Mouse (Mus musculus) liver, embryonic 13.5 days (tissue): ENCODE data around the gene Coro1c. TPM values are rescaled to one million over a fixed set of nuclear protein-coding genes. Genes with fewer than 3 reads are reported as not detected.

Experiments used
- ATAC-seq: fragments of 200-750 bp; cut with Nextera tagmentation; 2 replicates; pipeline ENCODE4 v1.8.0; 2017; ENCODE audit warnings: low read depth, mild to moderate bottlenecking, moderate number of reproducible peaks, moderate library complexity
- DNase-seq: peaks from one replicate; pipeline ENCODE4 v3.0.0; 2022
- H3K27ac ChIP-seq: fragments of 300-500 bp; sonication (generic); 2 replicates; pipeline ENCODE4 v1.5.1; 2015; ENCODE audit warnings: moderate library complexity, mild to moderate bottlenecking, inconsistent platforms
- H3K27me3 ChIP-seq: fragments of 300-500 bp; sonication (generic); 2 replicates; pipeline ENCODE4 v1.6.1; 2015; ENCODE audit warnings: mild to moderate bottlenecking, inconsistent platforms
- H3K36me3 ChIP-seq: fragments of 300-500 bp; sonication (generic); 2 replicates; pipeline ENCODE4 v1.6.1; 2015; ENCODE audit warnings: mild to moderate bottlenecking, inconsistent platforms
- H3K4me1 ChIP-seq: fragments of 300-500 bp; sonication (generic); replicated peaks from 2 replicates; pipeline ENCODE4 v1.6.1; 2015; ENCODE audit warnings: inconsistent platforms
- H3K4me2 ChIP-seq: fragments of 300-500 bp; sonication (generic); 2 replicates; pipeline ENCODE4 v1.6.1; 2015; ENCODE audit warnings: inconsistent platforms, mild to moderate bottlenecking, moderate library complexity
- H3K4me3 ChIP-seq: fragments of 300-500 bp; sonication (generic); replicated peaks from 2 replicates; pipeline ENCODE4 v1.5.1; 2015; ENCODE audit warnings: mild to moderate bottlenecking, inconsistent platforms
- H3K9ac ChIP-seq: fragments of 300-500 bp; sonication (generic); 2 replicates; pipeline ENCODE4 v1.6.1; 2015; ENCODE audit warnings: mild to moderate bottlenecking, inconsistent platforms
- H3K9me3 ChIP-seq: fragments of 300-500 bp; sonication (generic); replicated peaks from 2 replicates; pipeline ENCODE4 v1.6.1; 2016; ENCODE audit warnings: inconsistent platforms
- WGBS: fragments of 180-500 bp; shearing (Covaris S2); methylation state at CpG from one replicate; pipeline ENCODE4 v1.1.7; 2015; ENCODE audit not compliant: insufficient replicate concordance; 5-methylcytosine and 5-hydroxymethylcytosine counted together
- polyA plus RNA-seq: library from polyadenylated mRNA; unstranded; fragments of >200 nt; fragmentation: Nextera tagmentation; extraction: Ambion mirVana; gene quantifications from 2 replicates; pipeline ENCODE4 v1.2.1, GENCODE M21; 2015

The Coro1c gene
- polyA plus RNA-seq, 1 experiment from 2014 or later, result 48.0 TPM

GRCm38 (mm10) chr5:113921310-113922166 lies 13.0 kb upstream of the Coro1c start:
- no peak overlapping the region for H3K9ac ChIP-seq
- H3K27ac ChIP-seq, result no peak overlapping the region
- WGBS, result 46% methylated on average over 6 of the region's 6 CpGs
- H3K27me3 ChIP-seq, result no peaks in the 10 kb centered on the region
- H3K36me3 ChIP-seq, result no peaks in the 10 kb centered on the region
- ATAC-seq (no peak), DNase-seq (no peak)
- H3K4me1 ChIP-seq, result peaks cover 36% of the 10 kb centered on the region
- no peak overlapping the region for H3K4me2 ChIP-seq
- H3K4me3 ChIP-seq, result no peak overlapping the region
- H3K9me3 ChIP-seq, result no peaks in the 10 kb centered on the region

DNA sequence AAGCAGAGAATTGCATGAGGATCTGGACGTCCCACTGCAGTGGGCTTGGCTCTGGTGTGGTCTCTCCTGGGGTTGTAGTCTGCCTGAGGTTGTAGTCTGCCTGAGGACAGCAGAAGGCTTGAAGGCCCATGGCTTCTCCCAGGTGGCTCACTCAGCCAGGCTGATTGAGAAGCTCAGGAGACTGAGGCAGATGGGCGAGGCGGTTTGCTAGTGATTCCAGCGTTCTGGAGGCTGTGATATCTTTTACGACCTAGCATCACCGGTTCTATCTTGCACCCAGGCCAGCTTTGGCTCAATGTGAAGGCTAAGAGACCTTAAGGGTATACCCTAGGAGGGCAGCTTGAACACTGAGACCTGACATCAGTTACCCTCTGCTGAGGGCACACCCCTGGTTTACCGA lies 10.5 kb upstream of the Coro1c start:
- no peak overlapping the region for H3K9ac ChIP-seq
- DNase-seq, result no peak
- ATAC-seq, result no peak
- H3K4me1 ChIP-seq, result peaks cover 27% of the 10 kb centered on the region
- H3K36me3 ChIP-seq, result no peaks in the 10 kb centered on the region
- no peak overlapping the region for H3K27ac ChIP-seq
- no peak overlapping the region for H3K4me3 ChIP-seq
- no peaks in the 10 kb centered on the region for H3K9me3 ChIP-seq
- H3K27me3 ChIP-seq, result no peaks in the 10 kb centered on the region
- WGBS, result 52% methylated on average over 7 of the region's 7 CpGs
- H3K4me2 ChIP-seq, result no peak overlapping the region

- Histone ChIP-seq H3K4me2 (no peak overlapping the region), H3K4me3 (no peak overlapping the region)
- WGBS, result 16% methylated on average over 9 of the region's 9 CpGs
Observed at GRCm38 (mm10) chr5:113918654-113919053, 10.1 kb upstream of the Coro1c start.

GRCm38 (mm10) chr5:113910705-113911104 lies 2.1 kb upstream of the Coro1c start:
- Histone ChIP-seq H3K27ac (0 out of 2 replicates have a peak overlapping the region, but pooled peaks have one; percentile 66), H3K9ac (no peak overlapping the region; the same call in 1 of the 2 replicates), H3K4me2 (peak overlapping the region; percentile 100), H3K4me1 (peaks cover 53% of the 10 kb centered on the region), H3K4me3 (no peak overlapping the region), H3K27me3 (no peaks in the 10 kb centered on the region), H3K36me3 (no peaks in the 10 kb centered on the region), H3K9me3 (no peaks in the 10 kb centered on the region)
- ATAC-seq (no peak), DNase-seq (no peak)
- 60% methylated on average over 6 of the region's 6 CpGs for WGBS

More at GRCm38 (mm10) chr5:113918654-113919053, 10.1 kb upstream of the Coro1c start:
- no peaks in the 10 kb centered on the region for H3K27me3 ChIP-seq
- H3K27ac ChIP-seq, result no peak overlapping the region
- ATAC-seq (0 out of 2 replicates have a peak, but pooled peaks have one; percentile 39), DNase-seq (no peak)
- no peak overlapping the region for H3K9ac ChIP-seq
- peaks cover 27% of the 10 kb centered on the region for H3K4me1 ChIP-seq
- H3K9me3 ChIP-seq, result no peaks in the 10 kb centered on the region
- H3K36me3 ChIP-seq, result no peaks in the 10 kb centered on the region

DNA sequence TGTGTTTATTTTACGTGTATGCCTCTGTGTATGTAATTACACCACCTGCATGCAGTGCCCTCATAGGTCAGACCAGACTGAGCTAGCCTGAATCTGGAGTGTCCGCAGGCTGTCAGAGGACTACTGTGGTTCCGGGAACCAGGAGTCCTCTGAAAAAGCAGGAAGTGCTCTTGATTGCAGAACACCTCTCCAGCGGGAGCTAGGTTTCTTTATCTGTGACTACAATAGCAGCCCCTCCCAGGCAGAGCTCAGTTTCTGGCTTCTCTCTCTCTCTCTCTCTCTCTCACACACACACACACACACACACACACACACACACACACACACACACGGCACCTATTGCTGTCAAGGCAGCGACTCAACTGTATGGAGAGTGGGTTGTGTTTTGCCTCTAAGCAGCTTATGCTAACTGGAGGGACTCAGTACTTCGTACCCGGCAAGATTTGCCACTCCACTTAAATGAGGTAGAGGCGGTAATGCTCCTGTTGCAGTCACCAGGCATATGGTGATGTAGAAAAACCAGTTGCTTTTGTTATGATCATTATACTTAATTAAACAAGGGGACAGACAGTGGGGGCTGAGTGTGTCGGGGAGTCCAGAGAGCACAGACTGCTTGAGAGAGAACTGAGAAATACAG lies 1.6 kb upstream of the Coro1c start:
- H3K4me3 ChIP-seq, result no peak overlapping the region
- H3K4me2 ChIP-seq, result peak overlapping the region; percentile 100
- H3K4me1 ChIP-seq, result peaks cover 53% of the 10 kb centered on the region
- H3K36me3 ChIP-seq, result no peaks in the 10 kb centered on the region
- 13% methylated on average over 10 of the region's 10 CpGs for WGBS
- ATAC-seq (no peak), DNase-seq (peak; percentile 23)
- 0 out of 2 replicates have a peak overlapping the region, but pooled peaks have one; percentile 9 for H3K9ac ChIP-seq
- no peaks in the 10 kb centered on the region for H3K27me3 ChIP-seq
- H3K27ac ChIP-seq, result peak overlapping the region; percentile 66
- H3K9me3 ChIP-seq, result no peaks in the 10 kb centered on the region

- Histone ChIP-seq H3K27me3 (no peaks in the 10 kb centered on the region), H3K4me2 (peak overlapping the region; percentile 100), H3K9ac (peak overlapping the region; percentile 97), H3K27ac (peak overlapping the region; percentile 96), H3K36me3 (no peaks in the 10 kb centered on the region), H3K4me3 (peak overlapping the region; percentile 98), H3K9me3 (no peaks in the 10 kb centered on the region), H3K4me1 (peaks cover 75% of the 10 kb centered on the region)
- peak; percentile 75 for DNase-seq
- peak; percentile 82 for ATAC-seq
- under 1% methylated on average over 68 of the region's 69 CpGs for WGBS
Observed at GRCm38 (mm10) chr5:113907786-113908567, 581 bp downstream of the Coro1c start.

GRCm38 (mm10) chr5:113906958-113907735 lies 1.4 kb downstream of the Coro1c start:
- 13% methylated on average over 17 of the region's 17 CpGs for WGBS
- H3K9ac ChIP-seq, result peak overlapping the region; percentile 97
- no peaks in the 10 kb centered on the region for H3K36me3 ChIP-seq
- peak overlapping the region; percentile 98 for H3K4me3 ChIP-seq
- ATAC-seq (no peak), DNase-seq (peak; percentile 62)
- H3K27ac ChIP-seq, result peak overlapping the region; percentile 96
- no peaks in the 10 kb centered on the region for H3K27me3 ChIP-seq
- peak overlapping the region; percentile 100 for H3K4me2 ChIP-seq
- H3K4me1 ChIP-seq, result peaks cover 83% of the 10 kb centered on the region
- no peaks in the 10 kb centered on the region for H3K9me3 ChIP-seq

GRCm38 (mm10) chr5:113904987-113905386 lies 3.6 kb downstream of the Coro1c start:
- DNase-seq, result no peak
- WGBS, result 54% methylated on average over 4 of the region's 4 CpGs
- Histone ChIP-seq H3K4me2 (no peak overlapping the region), H3K4me3 (no peak overlapping the region), H3K9me3 (no peaks in the 10 kb centered on the region), H3K36me3 (no peaks in the 10 kb centered on the region), H3K4me1 (peaks cover 85% of the 10 kb centered on the region), H3K9ac (no peak overlapping the region), H3K27me3 (no peaks in the 10 kb centered on the region), H3K27ac (no peak overlapping the region)
- no peak for ATAC-seq

GRCm38 (mm10) chr5:113902983-113903382 lies 5.6 kb downstream of the Coro1c start:
- WGBS, result 31% methylated on average over 5 of the region's 5 CpGs
- H3K36me3 ChIP-seq, result no peaks in the 10 kb centered on the region
- no peak for ATAC-seq
- no peak overlapping the region; the same call in 1 of the 2 replicates for H3K9ac ChIP-seq
- H3K9me3 ChIP-seq, result no peaks in the 10 kb centered on the region
- DNase-seq, result no peak
- peaks cover 86% of the 10 kb centered on the region for H3K4me1 ChIP-seq
- no peak overlapping the region for H3K27ac ChIP-seq
- H3K4me2 ChIP-seq, result peak overlapping the region; percentile 36; the same call in 1 of the 2 replicates
- no peaks in the 10 kb centered on the region for H3K27me3 ChIP-seq
- no peak overlapping the region for H3K4me3 ChIP-seq

DNA sequence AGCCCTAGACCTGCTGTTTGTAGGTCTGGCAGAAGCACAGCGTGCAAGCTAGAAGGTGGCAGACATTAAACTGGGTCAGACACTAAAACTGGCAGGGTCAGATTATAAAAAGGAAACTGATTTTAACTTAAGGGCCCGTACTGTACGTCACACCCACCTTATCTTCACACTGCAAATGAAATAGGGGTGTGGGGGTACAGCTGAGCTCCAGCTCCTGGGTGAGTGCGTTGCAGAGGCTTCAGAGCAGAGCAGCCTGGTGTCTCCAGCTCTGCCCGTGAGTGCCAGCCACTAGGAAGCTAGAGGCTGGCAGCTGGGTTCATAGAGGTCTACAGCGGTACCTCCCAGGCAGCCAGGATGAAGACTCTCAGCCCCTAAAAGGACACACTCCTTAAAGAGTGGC lies 6.5 kb downstream of the Coro1c start:
- Histone ChIP-seq H3K9ac (peak overlapping the region; percentile 31), H3K4me2 (peak overlapping the region; percentile 36), H3K4me3 (no peak overlapping the region), H3K9me3 (no peaks in the 10 kb centered on the region), H3K36me3 (no peaks in the 10 kb centered on the region), H3K27ac (no peak overlapping the region), H3K4me1 (peaks cover 85% of the 10 kb centered on the region), H3K27me3 (no peaks in the 10 kb centered on the region)
- ATAC-seq, result peak; percentile 82
- DNase-seq, result peak; percentile 43
- WGBS, result 19% methylated on average over 6 of the region's 6 CpGs
